Mouse (Mus musculus): ENCODE results near the gene C8b.

The C8b gene

GRCm38 (mm10) chr4:104766065-104766464, at the start of gene C8b:
TSS of gene C8b (plus strand) at chr4:104766317.
- no peak for DNase-seq (ENCODE audit: extremely low spot score, low read depth, low spot score)

GRCm38 (mm10) chr4:104716506-104716905, 49.6 kb upstream of the C8b start:
- DNase-seq (ENCODE audit: extremely low spot score, low read depth, low spot score): no peak

- no peak for DNase-seq (ENCODE audit: extremely low spot score, low read depth, low spot score)
Observed at GRCm38 (mm10) chr4:104718973-104719795, 46.9 kb upstream of the C8b start.

GRCm38 (mm10) chr4:104723527-104724045, 42.5 kb upstream of the C8b start:
- DNase-seq (ENCODE audit: extremely low spot score, low read depth, low spot score): no peak

- DNase-seq (ENCODE audit: extremely low spot score, low read depth, low spot score): no peak
Observed at GRCm38 (mm10) chr4:104724258-104724657, 41.9 kb upstream of the C8b start.

GRCm38 (mm10) chr4:104725673-104726072, 40.4 kb upstream of the C8b start:
- DNase-seq (ENCODE audit: extremely low spot score, low read depth, low spot score): no peak

- DNase-seq (ENCODE audit: extremely low spot score, low read depth, low spot score): no peak
Observed at GRCm38 (mm10) chr4:104729185-104729584, 36.9 kb upstream of the C8b start.

- DNase-seq (ENCODE audit: extremely low spot score, low read depth, low spot score): no peak
Observed at GRCm38 (mm10) chr4:104746500-104746899, 19.6 kb upstream of the C8b start.

- no peak for DNase-seq (ENCODE audit: extremely low spot score, low read depth, low spot score)
Observed at GRCm38 (mm10) chr4:104754090-104754489, 12.0 kb upstream of the C8b start.

GRCm38 (mm10) chr4:104760878-104761624, 5.1 kb upstream of the C8b start:
- no peak for DNase-seq (ENCODE audit: extremely low spot score, low read depth, low spot score)

- DNase-seq (ENCODE audit: extremely low spot score, low read depth, low spot score): no peak
Observed at GRCm38 (mm10) chr4:104768190-104768589, 2.1 kb downstream of the C8b start.

GRCm38 (mm10) chr4:104769602-104770001, 3.5 kb downstream of the C8b start:
- no peak for DNase-seq (ENCODE audit: extremely low spot score, low read depth, low spot score)

GRCm38 (mm10) chr4:104770331-104770730, 4.2 kb downstream of the C8b start:
- DNase-seq (ENCODE audit: extremely low spot score, low read depth, low spot score): no peak

GRCm38 (mm10) chr4:104775601-104776000, 9.5 kb downstream of the C8b start:
- DNase-seq (ENCODE audit: extremely low spot score, low read depth, low spot score): no peak

GRCm38 (mm10) chr4:104779460-104779859, 13.3 kb downstream of the C8b start:
- no peak for DNase-seq (ENCODE audit: extremely low spot score, low read depth, low spot score)

- DNase-seq (ENCODE audit: extremely low spot score, low read depth, low spot score): no peak
Observed at GRCm38 (mm10) chr4:104781441-104781840, 15.3 kb downstream of the C8b start.

GRCm38 (mm10) chr4:104782346-104782745, 16.2 kb downstream of the C8b start:
- no peak for DNase-seq (ENCODE audit: extremely low spot score, low read depth, low spot score)

GRCm38 (mm10) chr4:104792111-104792510, 26.0 kb downstream of the C8b start:
- no peak for DNase-seq (ENCODE audit: extremely low spot score, low read depth, low spot score)

- no peak for DNase-seq (ENCODE audit: extremely low spot score, low read depth, low spot score)
Observed at GRCm38 (mm10) chr4:104798951-104799350, 32.8 kb downstream of the C8b start.

GRCm38 (mm10) chr4:104801625-104802024, 35.5 kb downstream of the C8b start:
- no peak for DNase-seq (ENCODE audit: extremely low spot score, low read depth, low spot score)

GRCm38 (mm10) chr4:104804100-104804499, 38.0 kb downstream of the C8b start:
- DNase-seq (ENCODE audit: extremely low spot score, low read depth, low spot score): no peak
